Mouse (Mus musculus): ENCODE results near the gene Creld2. TPM values are rescaled to one million over a fixed set of nuclear protein-coding genes. Genes with fewer than 3 reads are reported as not detected.

The Creld2 gene
- polyA plus RNA-seq, 2 experiments = 25.4 to 38.6 TPM

DNA sequence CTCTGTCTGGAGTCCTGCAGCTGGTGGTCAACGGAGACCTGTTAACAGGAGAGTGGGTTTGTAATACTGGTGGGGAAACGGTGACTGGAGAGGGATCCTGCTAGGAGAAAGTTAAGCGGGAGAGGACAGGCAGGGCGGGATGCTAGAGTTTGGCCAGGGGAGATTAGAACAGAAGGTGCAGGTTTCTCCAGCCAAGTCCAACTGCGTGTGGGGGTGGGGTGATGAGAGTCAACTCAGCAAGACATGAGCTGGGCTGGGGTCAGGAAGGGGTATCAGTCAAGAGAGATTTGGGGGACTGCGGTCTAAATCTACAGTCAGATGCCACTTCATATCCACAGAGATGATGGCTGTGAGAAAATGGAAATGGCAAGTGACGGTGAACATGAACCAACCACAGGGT, 25.5 kb downstream of the Creld2 start:
- H3K4me2 ChIP-seq (ENCODE audit: low read depth) = no peak overlapping the region
- 66% methylated on average over 7 of the region's 7 CpGs for WGBS (ENCODE audit: insufficient replicate concordance)
- no peaks in the 10 kb centered on the region for H3K36me3 ChIP-seq (replicated peaks; ENCODE audit: control insufficient read depth, insufficient read depth, low read depth)
- H3K9ac ChIP-seq (replicated peaks) = no peak overlapping the region
- no peak for ATAC-seq (ENCODE audit: insufficient read depth)
- no peak overlapping the region for H3K27ac ChIP-seq
- no peaks in the 10 kb centered on the region for H3K4me1 ChIP-seq (replicated peaks; ENCODE audit: control insufficient read depth in 2 of 2, insufficient read depth in 2 of 2, low read length in 1 of 2)
- no peaks in the 10 kb centered on the region for H3K27me3 ChIP-seq (ENCODE audit: control insufficient read depth, insufficient read depth, low read length)
- no peak overlapping the region for H3K4me3 ChIP-seq (ENCODE audit: insufficient read depth in 1 of 2, low read depth in 2 of 2, low read length in 2 of 2)
- no peak for TF ChIP-seq EP300 (IDR thresholded peaks at IDR 0.05; ENCODE audit: low read depth)
- no peak for TF ChIP-seq CTCF (IDR thresholded peaks at IDR 0.05; ENCODE audit: low read depth)
- no peaks in the 10 kb centered on the region for H3K9me3 ChIP-seq (ENCODE audit: control insufficient read depth, low read length)
- no peak for DNase-seq (ENCODE audit: low read depth in 3 of 3, low spot score in 3 of 3)

DNA sequence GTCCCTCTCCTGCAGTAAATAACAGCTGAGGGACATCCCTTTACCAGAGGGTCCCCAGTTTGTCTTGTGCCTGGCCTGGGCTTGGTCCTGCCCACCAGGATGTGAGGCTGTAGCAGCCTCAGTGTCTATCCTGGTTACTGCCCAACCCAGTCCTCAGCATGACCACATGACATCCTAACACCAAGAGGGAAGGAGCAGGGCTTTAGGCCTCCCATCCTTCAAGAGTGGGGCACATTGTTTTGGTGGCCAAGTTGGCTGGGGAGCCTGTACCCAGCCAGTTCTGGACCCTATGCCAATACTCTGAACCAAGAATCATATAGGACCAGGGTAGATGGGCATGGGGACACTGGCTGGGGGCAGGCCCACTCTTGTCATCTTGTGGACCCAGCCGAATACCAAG, 29.2 kb downstream of the Creld2 start:
- no peak for ATAC-seq (ENCODE audit: insufficient read depth)

DNA sequence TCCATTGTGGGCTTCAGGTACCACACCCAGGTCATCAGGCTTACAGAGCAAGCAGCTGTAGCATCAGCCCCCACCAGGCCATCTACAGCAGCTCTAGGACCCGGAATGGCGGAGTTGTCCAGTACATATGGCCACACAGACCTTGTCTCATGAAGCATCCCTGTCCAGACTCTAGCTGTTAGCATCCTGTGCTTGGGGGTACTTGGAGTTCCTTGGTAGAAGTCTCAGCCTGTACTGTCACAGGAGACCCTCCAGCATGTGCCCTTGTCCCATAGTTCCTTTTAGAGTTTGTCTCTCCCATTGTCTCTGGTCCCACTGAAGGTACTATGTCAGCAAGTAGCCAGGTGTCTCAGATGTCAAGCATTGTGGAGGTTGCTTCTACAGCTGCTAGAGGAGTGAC, 30.2 kb downstream of the Creld2 start:
- no peaks in the 10 kb centered on the region for H3K9me3 ChIP-seq (ENCODE audit: control insufficient read depth, low read length)
- ATAC-seq (ENCODE audit: insufficient read depth) (no peak), DNase-seq (ENCODE audit: low read depth in 3 of 3, low spot score in 3 of 3) (no peak)
- H3K4me1 ChIP-seq (replicated peaks; ENCODE audit: control insufficient read depth in 2 of 2, insufficient read depth in 2 of 2, low read length in 1 of 2) = no peaks in the 10 kb centered on the region; a peak in 1 of 4 replicates
- 59% methylated on average over 2 of the region's 2 CpGs for WGBS (ENCODE audit: insufficient replicate concordance)
- H3K4me2 ChIP-seq (ENCODE audit: low read depth) = no peak overlapping the region
- no peaks in the 10 kb centered on the region for H3K27me3 ChIP-seq (ENCODE audit: control insufficient read depth, insufficient read depth, low read length)
- no peak overlapping the region for H3K27ac ChIP-seq
- H3K4me3 ChIP-seq (ENCODE audit: insufficient read depth in 1 of 2, low read depth in 2 of 2, low read length in 2 of 2) = no peak overlapping the region
- H3K36me3 ChIP-seq (replicated peaks; ENCODE audit: control insufficient read depth, insufficient read depth, low read depth) = no peaks in the 10 kb centered on the region
- H3K9ac ChIP-seq (replicated peaks) = no peak overlapping the region
- TF ChIP-seq EP300 (IDR thresholded peaks at IDR 0.05; ENCODE audit: low read depth) = no peak
- no peak for TF ChIP-seq CTCF (IDR thresholded peaks at IDR 0.05; ENCODE audit: low read depth)

More for the DNA sequence above, 29.2 kb downstream of the Creld2 start:
- no peak overlapping the region for H3K9ac ChIP-seq (replicated peaks)
- no peak for TF ChIP-seq CTCF (IDR thresholded peaks at IDR 0.05; ENCODE audit: low read depth)
- TF ChIP-seq EP300 (IDR thresholded peaks at IDR 0.05; ENCODE audit: low read depth) = no peak
- H3K9me3 ChIP-seq (ENCODE audit: control insufficient read depth, low read length) = no peaks in the 10 kb centered on the region
- DNase-seq (ENCODE audit: low read depth in 3 of 3, low spot score in 3 of 3) = no peak
- 60% methylated on average over 1 of the region's 1 CpGs for WGBS (ENCODE audit: insufficient replicate concordance)
- H3K4me2 ChIP-seq (ENCODE audit: low read depth) = no peak overlapping the region
- H3K4me3 ChIP-seq (ENCODE audit: insufficient read depth in 1 of 2, low read depth in 2 of 2, low read length in 2 of 2) = no peak overlapping the region
- H3K27ac ChIP-seq = no peak overlapping the region
- no peaks in the 10 kb centered on the region for H3K4me1 ChIP-seq (replicated peaks; ENCODE audit: control insufficient read depth in 2 of 2, insufficient read depth in 2 of 2, low read length in 1 of 2)
- H3K36me3 ChIP-seq (replicated peaks; ENCODE audit: control insufficient read depth, insufficient read depth, low read depth) = no peaks in the 10 kb centered on the region
- no peaks in the 10 kb centered on the region for H3K27me3 ChIP-seq (ENCODE audit: control insufficient read depth, insufficient read depth, low read length)

DNA sequence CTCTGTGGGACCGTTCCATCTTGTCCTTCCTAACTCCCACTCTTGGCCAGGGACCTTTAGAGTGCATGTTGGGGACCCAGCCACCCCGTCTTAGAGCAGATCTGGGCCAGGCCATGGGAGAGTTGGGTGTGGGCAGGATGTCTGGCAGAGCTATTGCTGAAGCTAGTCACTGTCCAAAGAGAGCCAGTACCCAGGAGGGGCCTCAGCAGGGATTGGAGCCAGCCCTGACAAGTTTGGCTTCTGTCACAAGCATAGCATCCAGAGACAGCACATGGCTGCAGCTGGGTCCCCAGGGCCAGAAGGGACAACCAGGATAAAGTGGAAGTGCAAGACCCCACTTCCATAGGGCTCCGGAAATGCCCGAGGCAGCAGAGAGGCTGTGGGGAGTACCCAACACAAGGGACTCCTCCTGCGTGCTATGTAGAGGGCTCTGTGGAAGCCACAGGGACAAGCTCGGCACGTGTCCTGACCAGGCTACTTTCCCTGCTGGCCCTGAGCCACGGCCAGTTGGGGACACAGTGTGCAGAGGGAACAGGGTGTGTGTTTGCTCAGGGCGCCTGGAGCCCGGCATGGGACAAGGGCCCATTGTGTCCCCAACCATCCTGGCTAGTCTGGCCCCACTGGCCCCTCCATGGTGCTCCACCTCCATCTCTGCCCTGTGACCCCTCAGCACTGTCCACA, 30.8 kb downstream of the Creld2 start:
- Histone ChIP-seq H3K9ac (replicated peaks) (no peak overlapping the region), H3K4me1 (replicated peaks; ENCODE audit: control insufficient read depth in 2 of 2, insufficient read depth in 2 of 2, low read length in 1 of 2) (peaks cover 0 to 2% of the 10 kb centered on the region in 2 experiments; a peak in 2 of 4 replicates), H3K4me2 (ENCODE audit: low read depth) (no peak overlapping the region), H3K9me3 (ENCODE audit: control insufficient read depth, low read length) (no peaks in the 10 kb centered on the region), H3K27me3 (ENCODE audit: control insufficient read depth, insufficient read depth, low read length) (no peaks in the 10 kb centered on the region), H3K4me3 (ENCODE audit: insufficient read depth in 1 of 2, low read depth in 2 of 2, low read length in 2 of 2) (no peak overlapping the region), H3K27ac (no peak overlapping the region), H3K36me3 (replicated peaks; ENCODE audit: control insufficient read depth, insufficient read depth, low read depth) (no peaks in the 10 kb centered on the region)
- 55% methylated on average over 10 of the region's 10 CpGs for WGBS (ENCODE audit: insufficient replicate concordance)
- DNase-seq (ENCODE audit: low read depth in 3 of 3, low spot score in 3 of 3) (no peak), ATAC-seq (ENCODE audit: insufficient read depth) (peak; percentile 49; the same call in 1 of the 2 replicates)
- TF ChIP-seq EP300 (IDR thresholded peaks at IDR 0.05; ENCODE audit: low read depth) (no peak), CTCF (IDR thresholded peaks at IDR 0.05; ENCODE audit: low read depth) (no peak)

GRCm38 (mm10) chr15:88851076-88851475, 31.6 kb downstream of the Creld2 start:
- Histone ChIP-seq H3K4me1 (replicated peaks; ENCODE audit: control insufficient read depth in 2 of 2, insufficient read depth in 2 of 2, low read length in 1 of 2) (peaks cover 0 to 2% of the 10 kb centered on the region in 2 experiments; a peak in 2 of 4 replicates), H3K27ac (no peak overlapping the region), H3K36me3 (replicated peaks; ENCODE audit: control insufficient read depth, insufficient read depth, low read depth) (no peaks in the 10 kb centered on the region), H3K9ac (replicated peaks) (no peak overlapping the region), H3K4me2 (ENCODE audit: low read depth) (no peak overlapping the region), H3K27me3 (ENCODE audit: control insufficient read depth, insufficient read depth, low read length) (no peaks in the 10 kb centered on the region), H3K4me3 (ENCODE audit: insufficient read depth in 1 of 2, low read depth in 2 of 2, low read length in 2 of 2) (no peak overlapping the region), H3K9me3 (ENCODE audit: control insufficient read depth, low read length) (no peaks in the 10 kb centered on the region)
- ATAC-seq (ENCODE audit: insufficient read depth) (no peak), DNase-seq (ENCODE audit: low read depth in 3 of 3, low spot score in 3 of 3) (no peak)
- 36% methylated on average over 3 of the region's 3 CpGs for WGBS (ENCODE audit: insufficient replicate concordance)
- no peak for TF ChIP-seq EP300 (IDR thresholded peaks at IDR 0.05; ENCODE audit: low read depth)
- no peak for TF ChIP-seq CTCF (IDR thresholded peaks at IDR 0.05; ENCODE audit: low read depth)

Measured in liver, embryonic 14.5 days (tissue).